Mouse (Mus musculus) liver, postnatal 0 days (tissue): ENCODE measurements around the gene H2-DMa. TPM values are rescaled to one million over a fixed set of nuclear protein-coding genes. Genes with fewer than 3 reads are reported as not detected.
A peak's percentile ranks its signal among the peaks of the same experiment; 100 is the strongest.

Experiments
- ATAC-seq: fragments of 200-750 bp; cut with Nextera tagmentation; 2 replicates; pipeline ENCODE4 v1.8.0; 2017; ENCODE audit warnings: mild to moderate bottlenecking, moderate library complexity
- DNase-seq: peaks from one replicate; pipeline ENCODE4 v3.0.0-alpha.2; 2016
- H3K27ac ChIP-seq: fragments of 300-500 bp; sonication (generic); 2 replicates; pipeline ENCODE4 v1.5.1; 2014; ENCODE audit warnings: antibody characterized with exemption, moderate library complexity, mild to moderate bottlenecking, low read depth
- H3K27me3 ChIP-seq: fragments of 300-500 bp; sonication (generic); 2 replicates; pipeline ENCODE4 v1.6.1; 2014; ENCODE audit warnings: low read length, control low read depth, mixed read lengths; ENCODE audit not compliant: insufficient read depth
- H3K36me3 ChIP-seq: fragments of 300-500 bp; sonication (generic); replicated peaks from 2 replicates; pipeline ENCODE4 v1.6.1; 2014; ENCODE audit warnings: mild to moderate bottlenecking, control low read depth, low read length, moderate library complexity, mixed read lengths; ENCODE audit not compliant: insufficient read depth
- H3K4me1 ChIP-seq: fragments of 300-500 bp; sonication (generic); 2 replicates; pipeline ENCODE4 v1.6.1; 2014; ENCODE audit warnings: antibody characterized with exemption, mild to moderate bottlenecking, control low read depth; ENCODE audit not compliant: insufficient read depth
- H3K4me2 ChIP-seq: fragments of 300-500 bp; sonication (generic); 2 replicates; pipeline ENCODE4 v1.6.1; 2014; ENCODE audit warnings: low read depth, mild to moderate bottlenecking, low read length, moderate library complexity, mixed read lengths
- H3K4me3 ChIP-seq: fragments of 300-500 bp; sonication (generic); 2 replicates; pipeline ENCODE4 v1.5.1; 2014; ENCODE audit warnings: low read depth, low read length
- H3K9ac ChIP-seq: fragments of 300-500 bp; sonication (generic); replicated peaks from 2 replicates; pipeline ENCODE4 v1.6.1; 2014; ENCODE audit warnings: mild to moderate bottlenecking, moderate library complexity
- H3K9me3 ChIP-seq: fragments of 300-500 bp; sonication (generic); 2 replicates; pipeline ENCODE4 v1.6.1; 2016; ENCODE audit warnings: mild to moderate bottlenecking, control low read depth, low read length, mixed read lengths
- CTCF ChIP-seq: sonication (generic); IDR thresholded peaks from 2 replicates; pipeline ENCODE4 v1.5.1; 2016; ENCODE audit warnings: antibody characterized with exemption, low read depth
- EP300 ChIP-seq: IDR thresholded peaks from 2 replicates; pipeline ENCODE4 v1.6.1; 2016; ENCODE audit warnings: antibody characterized with exemption, low read depth, mild to moderate bottlenecking
- WGBS: fragments of 180-500 bp; shearing (Covaris S2); extraction: QIAGEN DNeasy Blood & Tissue Kit; methylation state at CpG from one replicate; pipeline ENCODE4 v1.1.7; 2014; ENCODE audit not compliant: insufficient replicate concordance; 5-methylcytosine and 5-hydroxymethylcytosine counted together
- polyA plus RNA-seq: library from polyadenylated mRNA; unstranded; fragments of >200 nt; fragmentation: Nextera tagmentation; extraction: Ambion mirVana; gene quantifications from 2 replicates; pipeline ENCODE4 v1.2.1, GENCODE M21; 2015

Gene H2-DMa
- polyA plus RNA-seq, 1 experiment from 2014 or later = 11.9 TPM

DNA sequence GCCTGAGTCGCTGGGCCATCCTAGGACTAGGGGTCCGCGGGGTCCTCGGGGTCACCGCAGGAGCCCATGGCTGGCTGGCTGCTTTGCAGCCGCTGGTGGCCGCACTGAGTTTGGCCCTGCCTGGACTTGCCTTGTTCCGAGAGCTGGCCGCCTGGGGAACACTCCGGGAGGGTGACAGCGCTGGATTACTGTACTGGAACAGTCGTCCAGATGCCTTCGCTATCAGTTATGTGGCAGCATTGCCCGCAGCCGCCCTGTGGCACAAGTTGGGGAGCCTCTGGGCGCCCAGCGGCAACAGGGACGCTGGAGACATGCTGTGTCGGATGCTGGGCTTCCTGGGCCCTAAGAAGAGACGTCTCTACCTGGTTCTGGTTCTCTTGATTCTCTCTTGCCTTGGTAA lies 68.7 kb downstream of the H2-DMa start:
- DNase-seq (peak; percentile 57), ATAC-seq (peak; percentile 49)
- H3K36me3 ChIP-seq = peaks cover 21% of the 10 kb centered on the region
- no peaks in the 10 kb centered on the region for H3K9me3 ChIP-seq
- H3K4me1 ChIP-seq = peaks cover 16% of the 10 kb centered on the region
- 2% methylated on average over 20 of the region's 20 CpGs for WGBS
- H3K27ac ChIP-seq = peak overlapping the region; percentile 79
- peak overlapping the region; percentile 77 for H3K9ac ChIP-seq
- H3K4me2 ChIP-seq = peak overlapping the region; percentile 95
- H3K4me3 ChIP-seq = peak overlapping the region; percentile 72
- TF ChIP-seq EP300 = no peak
- TF ChIP-seq CTCF = no peak
- H3K27me3 ChIP-seq = no peaks in the 10 kb centered on the region

Other genes with a start within 250 kb of the H2-DMa start
- gene Gm7029, start 245.7 kb upstream of the H2-DMa start, polyA plus RNA-seq = not detected in 2 replicates
- gene Kifc1, start 228.9 kb upstream of the H2-DMa start, polyA plus RNA-seq = 2.6 and 3.6 TPM in 2 replicates
- 0.41 and 0.54 TPM in 2 replicates for gene Platr17, start 214.4 kb upstream of the H2-DMa start, polyA plus RNA-seq
- gene Daxx, start 210.1 kb upstream of the H2-DMa start, polyA plus RNA-seq = 12.6 and 13.0 TPM in 2 replicates
- 47.0 and 47.9 TPM in 2 replicates for gene Tapbp, start 203.6 kb upstream of the H2-DMa start, polyA plus RNA-seq
- 7.1 and 7.9 TPM in 2 replicates for gene Zbtb22, start 203.6 kb upstream of the H2-DMa start, polyA plus RNA-seq
- gene Rgl2, start 190.0 kb upstream of the H2-DMa start, polyA plus RNA-seq = 6.8 and 7.4 TPM in 2 replicates
- gene Pfdn6, start 179.2 kb upstream of the H2-DMa start, polyA plus RNA-seq = 82.2 and 85.5 TPM in 2 replicates
- gene Wdr46, start 178.9 kb upstream of the H2-DMa start, polyA plus RNA-seq = 12.7 and 12.8 TPM in 2 replicates
- 2.2 and 2.4 TPM in 2 replicates for gene B3galt4, start 168.1 kb upstream of the H2-DMa start, polyA plus RNA-seq
- gene Vps52, start 163.7 kb upstream of the H2-DMa start, polyA plus RNA-seq = 12.5 and 13.4 TPM in 2 replicates
- gene Rps18, start 163.5 kb upstream of the H2-DMa start, polyA plus RNA-seq = 1,510 and 1,549 TPM in 2 replicates
- 274 and 288 TPM in 2 replicates for gene H2-K1, start 119.2 kb upstream of the H2-DMa start, polyA plus RNA-seq
- 6.0 and 7.1 TPM in 2 replicates for gene Ring1, start 94.9 kb upstream of the H2-DMa start, polyA plus RNA-seq
- gene H2-Ke6, start 91.5 kb upstream of the H2-DMa start, polyA plus RNA-seq = 49.1 and 51.6 TPM in 2 replicates
- gene Slc39a7, start 87.9 kb upstream of the H2-DMa start, polyA plus RNA-seq = 41.3 and 43.4 TPM in 2 replicates
- gene Rxrb, start 87.7 kb upstream of the H2-DMa start, polyA plus RNA-seq = 16.2 and 16.4 TPM in 2 replicates
- gene Col11a2, start 80.1 kb upstream of the H2-DMa start, polyA plus RNA-seq = 0.21 and 0.47 TPM in 2 replicates
- 0.72 and 0.85 TPM in 2 replicates for gene H2-Oa, start 27.2 kb upstream of the H2-DMa start, polyA plus RNA-seq
- gene Brd2, start 3.1 kb downstream of the H2-DMa start, polyA plus RNA-seq = 29.2 and 32.5 TPM in 2 replicates
- 1.9 and 2.1 TPM in 2 replicates for gene H2-DMb2, start 23.8 kb downstream of the H2-DMa start, polyA plus RNA-seq
- gene H2-DMb1, start 33.5 kb downstream of the H2-DMa start, polyA plus RNA-seq = 3.9 and 4.0 TPM in 2 replicates
- 8.8 and 9.3 TPM in 2 replicates for gene Tap1, start 68.0 kb downstream of the H2-DMa start, polyA plus RNA-seq
- gene Psmb9, start 68.2 kb downstream of the H2-DMa start, polyA plus RNA-seq = 20.4 and 22.9 TPM in 2 replicates
- 49.7 and 51.6 TPM in 2 replicates for gene Psmb8, start 78.2 kb downstream of the H2-DMa start, polyA plus RNA-seq
- gene Tap2, start 84.0 kb downstream of the H2-DMa start, polyA plus RNA-seq = 9.8 and 10.5 TPM in 2 replicates
- 1.1 and 1.2 TPM in 2 replicates for gene H2-Ob, start 119.4 kb downstream of the H2-DMa start, polyA plus RNA-seq
- gene H2-Ab1, start 138.1 kb downstream of the H2-DMa start, polyA plus RNA-seq = 22.7 and 24.9 TPM in 2 replicates
- gene H2-Aa, start 168.3 kb downstream of the H2-DMa start, polyA plus RNA-seq = 12.0 and 15.3 TPM in 2 replicates
- 8.2 and 9.3 TPM in 2 replicates for gene H2-Eb1, start 186.3 kb downstream of the H2-DMa start, polyA plus RNA-seq
- gene H2-Eb2, start 206.1 kb downstream of the H2-DMa start, polyA plus RNA-seq = not detected in 2 replicates
- gene Btnl2, start 235.3 kb downstream of the H2-DMa start, polyA plus RNA-seq = not detected in 2 replicates